Mouse (Mus musculus) liver, embryonic 15.5 days (tissue): ENCODE measurements around the gene Fank1. TPM values are rescaled to one million over a fixed set of nuclear protein-coding genes. Genes with fewer than 3 reads are reported as not detected.

Experiments
- ATAC-seq: fragments of 200-750 bp; cut with Nextera tagmentation; 2 replicates; pipeline ENCODE4 v1.8.0; 2017; ENCODE audit warnings: moderate number of reproducible peaks, mild to moderate bottlenecking, moderate library complexity; ENCODE audit not compliant: insufficient read depth
- H3K27ac ChIP-seq: fragments of 300-500 bp; sonication (generic); replicated peaks from 2 replicates; pipeline ENCODE4 v1.5.1; 2015; ENCODE audit warnings: mild to moderate bottlenecking, inconsistent platforms
- H3K27me3 ChIP-seq: fragments of 300-500 bp; sonication (generic); 2 replicates; pipeline ENCODE4 v1.6.1; 2015; ENCODE audit warnings: mild to moderate bottlenecking, inconsistent platforms
- H3K36me3 ChIP-seq: fragments of 300-500 bp; sonication (generic); replicated peaks from 2 replicates; pipeline ENCODE4 v1.6.1; 2015; ENCODE audit warnings: moderate library complexity, mild to moderate bottlenecking, inconsistent platforms
- H3K4me1 ChIP-seq: fragments of 300-500 bp; sonication (generic); replicated peaks from 2 replicates; pipeline ENCODE4 v1.6.1; 2015; ENCODE audit warnings: inconsistent platforms
- H3K4me2 ChIP-seq: fragments of 300-500 bp; sonication (generic); 2 replicates; pipeline ENCODE4 v1.6.1; 2015; ENCODE audit warnings: moderate library complexity, mild to moderate bottlenecking, inconsistent platforms
- H3K4me3 ChIP-seq: fragments of 300-500 bp; sonication (generic); replicated peaks from 2 replicates; pipeline ENCODE4 v1.5.1; 2015; ENCODE audit warnings: mild to moderate bottlenecking, inconsistent platforms
- H3K9ac ChIP-seq: fragments of 300-500 bp; sonication (generic); 2 replicates; pipeline ENCODE4 v1.6.1; 2015; ENCODE audit warnings: moderate library complexity, mild to moderate bottlenecking, inconsistent platforms
- H3K9me3 ChIP-seq: fragments of 300-500 bp; sonication (generic); replicated peaks from 2 replicates; pipeline ENCODE4 v1.6.1; 2016; ENCODE audit warnings: inconsistent platforms
- WGBS: fragments of 180-500 bp; shearing (Covaris S2); methylation state at CpG from one replicate; pipeline ENCODE4 v1.1.7; 2015; ENCODE audit warnings: mixed read lengths; ENCODE audit not compliant: insufficient replicate concordance; 5-methylcytosine and 5-hydroxymethylcytosine counted together
- polyA plus RNA-seq: library from polyadenylated mRNA; unstranded; fragments of >200 nt; fragmentation: Nextera tagmentation; extraction: Ambion mirVana; gene quantifications from 2 replicates; pipeline ENCODE4 v1.2.1, GENCODE M21; 2015

Fank1 gene
- polyA plus RNA-seq, 1 experiment from 2014 or later = not detected

GRCm38 (mm10) chr7:133793248-133794131 is 16.8 kb downstream of the Fank1 start:
- ATAC-seq = no peak
- 57% methylated on average over 10 of the region's 10 CpGs for WGBS
- no peaks in the 10 kb centered on the region for H3K36me3 ChIP-seq
- H3K9ac ChIP-seq = no peak overlapping the region
- H3K27me3 ChIP-seq = no peaks in the 10 kb centered on the region
- no peak overlapping the region for H3K4me3 ChIP-seq
- no peak overlapping the region for H3K4me2 ChIP-seq
- H3K4me1 ChIP-seq = no peaks in the 10 kb centered on the region
- no peak overlapping the region for H3K27ac ChIP-seq
- no peaks in the 10 kb centered on the region for H3K9me3 ChIP-seq

- Histone ChIP-seq H3K9ac (no peak overlapping the region), H3K4me1 (no peaks in the 10 kb centered on the region), H3K9me3 (no peaks in the 10 kb centered on the region), H3K27ac (no peak overlapping the region), H3K4me2 (no peak overlapping the region), H3K27me3 (no peaks in the 10 kb centered on the region), H3K36me3 (no peaks in the 10 kb centered on the region), H3K4me3 (no peak overlapping the region)
- 67% methylated on average over 2 of the region's 2 CpGs for WGBS
- ATAC-seq = no peak
These were observed 18.1 kb downstream of the Fank1 start for GRCm38 (mm10) chr7:133794720-133795119.

DNA sequence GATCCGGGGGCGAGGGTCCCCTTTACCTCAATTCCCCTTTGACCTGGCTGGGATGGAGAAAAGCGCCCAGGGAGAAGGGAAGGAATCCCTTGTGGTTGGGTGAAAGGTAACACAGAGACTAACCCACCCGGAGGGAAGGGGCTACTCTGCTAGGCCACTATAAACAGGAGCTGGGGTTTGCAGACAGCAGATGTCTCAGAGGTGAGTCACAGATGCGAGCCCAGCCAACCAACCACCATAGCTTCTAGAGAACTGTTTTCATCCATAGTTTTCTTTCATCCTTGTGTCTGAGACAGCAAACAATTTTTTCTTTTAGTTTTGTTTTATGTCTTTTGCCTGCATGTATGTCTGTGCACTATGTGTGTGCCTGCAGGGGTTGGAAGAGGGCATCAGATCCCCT is 23.3 kb downstream of the Fank1 start:
- H3K27ac ChIP-seq = no peak overlapping the region
- H3K36me3 ChIP-seq = no peaks in the 10 kb centered on the region
- ATAC-seq = no peak
- H3K4me3 ChIP-seq = no peak overlapping the region
- H3K27me3 ChIP-seq = no peaks in the 10 kb centered on the region
- no peaks in the 10 kb centered on the region for H3K4me1 ChIP-seq
- WGBS = 55% methylated on average over 5 of the region's 5 CpGs
- H3K9me3 ChIP-seq = no peaks in the 10 kb centered on the region
- no peak overlapping the region for H3K9ac ChIP-seq
- no peak overlapping the region for H3K4me2 ChIP-seq

GRCm38 (mm10) chr7:133801823-133802222 is 25.2 kb downstream of the Fank1 start:
- no peak overlapping the region for H3K4me3 ChIP-seq
- no peaks in the 10 kb centered on the region for H3K27me3 ChIP-seq
- H3K36me3 ChIP-seq = no peaks in the 10 kb centered on the region
- 51% methylated on average over 6 of the region's 6 CpGs for WGBS
- H3K4me1 ChIP-seq = no peaks in the 10 kb centered on the region
- ATAC-seq = no peak
- no peaks in the 10 kb centered on the region for H3K9me3 ChIP-seq
- H3K27ac ChIP-seq = no peak overlapping the region
- H3K4me2 ChIP-seq = no peak overlapping the region
- no peak overlapping the region for H3K9ac ChIP-seq

GRCm38 (mm10) chr7:133805614-133806175 is 29.0 kb downstream of the Fank1 start:
- no peak overlapping the region for H3K27ac ChIP-seq
- WGBS = 42% methylated on average over 7 of the region's 7 CpGs
- no peaks in the 10 kb centered on the region for H3K27me3 ChIP-seq
- no peaks in the 10 kb centered on the region for H3K9me3 ChIP-seq
- H3K4me1 ChIP-seq = no peaks in the 10 kb centered on the region
- no peak overlapping the region for H3K9ac ChIP-seq
- ATAC-seq = no peak
- no peak overlapping the region for H3K4me2 ChIP-seq
- no peak overlapping the region for H3K4me3 ChIP-seq
- H3K36me3 ChIP-seq = no peaks in the 10 kb centered on the region

GRCm38 (mm10) chr7:133812927-133813326 is 36.3 kb downstream of the Fank1 start:
- H3K4me2 ChIP-seq = no peak overlapping the region
- H3K4me1 ChIP-seq = no peaks in the 10 kb centered on the region
- no peak for ATAC-seq
- H3K36me3 ChIP-seq = no peaks in the 10 kb centered on the region
- H3K27ac ChIP-seq = no peak overlapping the region
- WGBS = 66% methylated on average over 7 of the region's 7 CpGs
- H3K27me3 ChIP-seq = no peaks in the 10 kb centered on the region
- H3K4me3 ChIP-seq = no peak overlapping the region
- H3K9me3 ChIP-seq = no peaks in the 10 kb centered on the region
- no peak overlapping the region for H3K9ac ChIP-seq

- no peaks in the 10 kb centered on the region for H3K27me3 ChIP-seq
- no peak overlapping the region for H3K4me2 ChIP-seq
- no peak for ATAC-seq
- H3K4me3 ChIP-seq = no peak overlapping the region
- H3K36me3 ChIP-seq = no peaks in the 10 kb centered on the region
- H3K27ac ChIP-seq = no peak overlapping the region
- no peaks in the 10 kb centered on the region for H3K9me3 ChIP-seq
- no peak overlapping the region for H3K9ac ChIP-seq
- no peaks in the 10 kb centered on the region for H3K4me1 ChIP-seq
- 59% methylated on average over 4 of the region's 4 CpGs for WGBS
These were observed 36.7 kb downstream of the Fank1 start for GRCm38 (mm10) chr7:133813331-133813730.

DNA sequence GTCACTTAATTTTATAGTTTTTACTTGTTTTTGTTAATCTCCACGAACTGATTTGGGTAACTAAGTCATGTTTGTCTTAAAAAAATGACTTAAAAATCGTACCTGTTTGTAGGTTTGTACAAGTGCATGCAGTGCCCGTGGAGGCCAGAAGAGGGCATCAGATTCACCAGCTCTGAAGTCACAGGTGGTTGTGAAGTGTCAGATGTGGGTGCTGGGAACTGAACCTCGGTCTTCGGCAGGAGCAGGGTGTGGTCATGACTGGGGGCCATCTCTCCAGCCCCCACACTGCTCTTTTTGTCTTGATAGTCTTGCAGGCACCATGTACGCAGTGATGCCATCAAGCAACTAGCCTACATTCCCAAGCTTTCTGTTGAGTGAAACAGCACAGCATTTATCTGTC is 47.1 kb downstream of the Fank1 start:
- 67% methylated on average over 6 of the region's 6 CpGs for WGBS
- Histone ChIP-seq H3K27me3 (no peaks in the 10 kb centered on the region), H3K36me3 (no peaks in the 10 kb centered on the region), H3K27ac (no peak overlapping the region), H3K9ac (no peak overlapping the region), H3K4me1 (no peaks in the 10 kb centered on the region), H3K9me3 (no peaks in the 10 kb centered on the region), H3K4me3 (no peak overlapping the region), H3K4me2 (no peak overlapping the region)
- ATAC-seq = no peak

DNA sequence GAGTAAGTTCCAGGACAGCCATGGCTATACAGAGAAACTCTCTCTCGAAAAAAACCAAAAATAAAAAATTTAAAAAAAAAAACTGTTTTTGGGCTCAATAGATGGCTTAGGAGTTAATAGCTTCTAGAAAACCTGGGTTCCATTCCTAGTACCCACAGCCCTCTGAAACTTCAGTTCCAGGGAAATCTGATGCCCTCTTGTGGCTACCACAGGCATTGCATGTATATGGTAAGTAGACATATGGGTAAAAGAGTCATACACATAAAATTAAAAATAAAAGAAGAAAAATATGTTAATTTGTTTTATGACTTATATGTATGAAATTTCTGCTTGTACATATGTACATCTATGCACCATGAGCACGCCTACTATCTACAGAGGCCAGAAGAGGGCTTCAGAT is 47.9 kb downstream of the Fank1 start:
- Histone ChIP-seq H3K36me3 (no peaks in the 10 kb centered on the region), H3K4me3 (no peak overlapping the region), H3K9me3 (no peaks in the 10 kb centered on the region), H3K9ac (no peak overlapping the region), H3K27me3 (no peaks in the 10 kb centered on the region), H3K27ac (no peak overlapping the region), H3K4me1 (no peaks in the 10 kb centered on the region), H3K4me2 (no peak overlapping the region)
- 51% methylated on average over 2 of the region's 2 CpGs for WGBS
- ATAC-seq = no peak

DNA sequence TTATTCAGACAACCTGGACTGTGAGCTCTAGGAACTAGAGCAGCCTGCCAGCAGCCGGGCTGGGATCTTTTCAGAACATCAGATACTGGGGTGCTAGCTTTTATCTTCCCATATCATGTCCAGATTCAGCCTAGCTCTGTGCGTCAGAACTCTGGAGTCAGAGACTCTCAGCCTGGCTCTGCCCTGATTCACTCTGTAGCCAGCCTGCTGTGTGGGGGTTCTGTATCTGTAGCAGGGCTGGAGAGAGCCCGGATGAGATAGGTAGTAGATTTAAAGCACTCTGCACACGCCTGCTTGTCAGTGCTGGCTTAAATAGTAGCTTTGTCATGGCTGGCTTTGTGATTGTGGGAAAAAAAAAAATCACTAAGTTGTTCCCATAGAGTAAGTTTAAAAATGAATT is 51.9 kb downstream of the Fank1 start:
- no peak overlapping the region for H3K4me3 ChIP-seq
- no peaks in the 10 kb centered on the region for H3K27me3 ChIP-seq
- 45% methylated on average over 4 of the region's 4 CpGs for WGBS
- no peak for ATAC-seq
- H3K9ac ChIP-seq = no peak overlapping the region
- no peaks in the 10 kb centered on the region for H3K4me1 ChIP-seq
- H3K9me3 ChIP-seq = no peaks in the 10 kb centered on the region
- H3K27ac ChIP-seq = no peak overlapping the region
- H3K36me3 ChIP-seq = no peaks in the 10 kb centered on the region
- H3K4me2 ChIP-seq = no peak overlapping the region

- H3K27ac ChIP-seq = no peak overlapping the region
- no peak overlapping the region for H3K9ac ChIP-seq
- H3K4me3 ChIP-seq = no peak overlapping the region
- H3K36me3 ChIP-seq = no peaks in the 10 kb centered on the region
- H3K4me2 ChIP-seq = no peak overlapping the region
- no peaks in the 10 kb centered on the region for H3K4me1 ChIP-seq
- 20% methylated on average over 7 of the region's 7 CpGs for WGBS
- ATAC-seq = no peak
- no peaks in the 10 kb centered on the region for H3K9me3 ChIP-seq
- no peaks in the 10 kb centered on the region for H3K27me3 ChIP-seq
These were observed 52.9 kb downstream of the Fank1 start for GRCm38 (mm10) chr7:133829579-133829978.
